Mouse (Mus musculus): ENCODE measurements around the gene Ltk.

Ltk gene

GRCm38 (mm10) chr2:119703171-119703570, 57.1 kb downstream of the Ltk start:
- no peak for DNase-seq (ENCODE audit: low read depth, low spot score)

Measured in mesoderm, embryonic 11.5 days (tissue).